Mouse (Mus musculus) C2C12 (cell line): ENCODE measurements around the gene Gria3. TPM values are rescaled to one million over a fixed set of nuclear protein-coding genes. Genes with fewer than 3 reads are reported as not detected.

Experiments used
- H3K27me3 ChIP-seq: one replicate; pipeline ENCODE4 v1.6.1; 2011; ENCODE audit not compliant: control insufficient read depth, insufficient read depth, insufficient read length
- H3K36me3 ChIP-seq: one replicate; pipeline ENCODE4 v1.6.1; 2011; ENCODE audit not compliant: control insufficient read depth, insufficient read depth
- H3K4me3 ChIP-seq: one replicate; pipeline ENCODE4 v1.5.1; 2011; ENCODE audit warnings: mild to moderate bottlenecking, control low read depth; ENCODE audit not compliant: poor library complexity, insufficient read depth, severe bottlenecking
- H3K79me2 ChIP-seq: one replicate; pipeline ENCODE4 v1.6.1; 2011; ENCODE audit not compliant: control insufficient read depth, insufficient read depth
- H3K79me3 ChIP-seq: one replicate; pipeline ENCODE4 v1.6.1; 2011; ENCODE audit warnings: low read depth, control low read depth
- H3ac ChIP-seq: one replicate; pipeline ENCODE3; 2011; ENCODE audit warnings: low read depth; ENCODE audit not compliant: control insufficient read depth, insufficient read length
- CEBPB ChIP-seq: IDR thresholded peaks from one replicate; pipeline ENCODE4 v1.6.1; 2011; ENCODE audit warnings: low read depth, mild to moderate bottlenecking, control low read depth, moderate library complexity
- CTCF ChIP-seq: IDR thresholded peaks from one replicate; pipeline ENCODE4 v1.5.1; 2011; ENCODE audit not compliant: control insufficient read depth, insufficient read depth, insufficient read length
- FOSL1 ChIP-seq: IDR thresholded peaks from one replicate; pipeline ENCODE4 v1.8.0; 2011; ENCODE audit warnings: mild to moderate bottlenecking, low read length; ENCODE audit not compliant: poor library complexity, insufficient read depth, severe bottlenecking
- MAX ChIP-seq: IDR thresholded peaks from one replicate; pipeline ENCODE4 v1.6.1; 2011; ENCODE audit warnings: mild to moderate bottlenecking, control low read depth
- MYOD1 ChIP-seq: IDR thresholded peaks from one replicate; pipeline ENCODE4 v1.6.1; 2011; ENCODE audit warnings: low read depth; ENCODE audit not compliant: control insufficient read depth, insufficient read length
- MYOG ChIP-seq: IDR thresholded peaks from one replicate; pipeline ENCODE4 v1.6.1; 2011; ENCODE audit not compliant: control insufficient read depth, insufficient read length; ENCODE audit errors: extremely low read depth
- USF1 ChIP-seq: IDR thresholded peaks from one replicate; pipeline ENCODE4 v1.6.1; 2011; ENCODE audit warnings: low read depth, mild to moderate bottlenecking, control low read depth, moderate library complexity
- microRNA-seq: library from miRNA; unstranded; fragments of <30 nt; microRNA quantifications from one replicate; pipeline ENCODE4, GENCODE M21; 2019; ENCODE audit warnings: borderline microRNAs expressed
- polyA plus RNA-seq: library from polyadenylated mRNA; unstranded; fragments of >200 nt; fragmentation: generic; extraction: Trizol; gene quantifications from one replicate; pipeline ENCODE4 v1.2.1, GENCODE M21; 2012; ENCODE audit warnings: missing spikeins

The Gria3 gene
- polyA plus RNA-seq, 1 experiment: not detected

- TF ChIP-seq MYOG (no peak), USF1 (no peak), CEBPB (no peak), MYOD1 (no peak), FOSL1 (no peak), MAX (no peak), CTCF (no peak)
Observed at GRCm38 (mm10) chrX:41618396-41618795, 217.7 kb downstream of the Gria3 start.

DNA sequence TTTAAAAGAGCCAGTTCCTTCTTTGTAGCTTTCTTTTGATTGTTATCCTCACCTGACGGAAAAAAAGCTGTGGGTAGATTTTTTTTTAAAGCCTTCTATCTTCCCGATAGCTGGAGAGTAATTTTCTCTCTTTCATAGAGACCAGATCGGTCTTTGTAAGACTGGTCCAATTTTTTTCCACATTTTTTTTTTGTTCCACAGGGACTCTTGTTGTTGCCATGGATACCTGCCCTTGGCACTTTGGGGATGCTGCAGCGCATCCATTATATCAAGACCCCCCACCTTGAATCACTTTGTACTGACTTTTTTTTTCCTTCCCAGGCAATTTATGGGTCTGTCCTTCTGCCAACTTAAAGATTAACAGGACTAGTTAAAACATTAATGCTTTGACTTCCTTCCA is 232.9 kb downstream of the Gria3 start:
- Histone ChIP-seq H3ac (no peak overlapping the region), H3K4me3 (no peak overlapping the region), H3K79me2 (no peaks in the 10 kb centered on the region), H3K79me3 (no peaks in the 10 kb centered on the region), H3K27me3 (no peaks in the 10 kb centered on the region), H3K36me3 (no peaks in the 10 kb centered on the region)
- no peak for TF ChIP-seq MYOG
- TF ChIP-seq CEBPB: no peak
- TF ChIP-seq MYOD1: no peak
- TF ChIP-seq CTCF: no peak
- no peak for TF ChIP-seq MAX
- no peak for TF ChIP-seq USF1
- no peak for TF ChIP-seq FOSL1

More at GRCm38 (mm10) chrX:41618396-41618795, 217.7 kb downstream of the Gria3 start:
- Histone ChIP-seq H3K4me3 (no peak overlapping the region), H3K79me3 (no peaks in the 10 kb centered on the region), H3K36me3 (no peaks in the 10 kb centered on the region), H3ac (no peak overlapping the region), H3K27me3 (no peaks in the 10 kb centered on the region), H3K79me2 (no peaks in the 10 kb centered on the region)

DNA sequence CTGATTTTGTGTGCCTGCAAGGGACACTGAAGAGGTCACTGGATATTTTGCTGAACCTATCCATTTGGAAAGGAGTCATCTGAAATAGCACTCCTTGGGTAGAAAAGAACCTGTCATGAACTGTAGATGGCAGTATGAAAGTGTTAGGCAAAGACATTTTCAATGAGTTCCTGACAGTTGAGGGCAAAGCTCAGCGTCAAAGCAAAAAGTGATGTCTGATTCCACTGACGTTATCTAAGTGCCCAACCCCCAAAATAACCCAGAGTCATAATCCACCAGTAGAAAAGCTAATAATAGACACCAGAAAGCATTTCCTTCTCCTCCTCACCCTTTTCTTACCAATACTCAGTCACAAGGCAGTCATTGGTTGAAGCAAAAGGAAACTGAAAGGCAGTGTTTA is 244.3 kb downstream of the Gria3 start:
- Histone ChIP-seq H3K36me3 (no peaks in the 10 kb centered on the region), H3K79me2 (no peaks in the 10 kb centered on the region), H3K27me3 (no peaks in the 10 kb centered on the region), H3K4me3 (no peak overlapping the region), H3ac (no peak overlapping the region), H3K79me3 (no peaks in the 10 kb centered on the region)
- TF ChIP-seq CEBPB (no peak), MAX (no peak), MYOD1 (no peak), USF1 (no peak), FOSL1 (no peak), MYOG (no peak), CTCF (no peak)

DNA sequence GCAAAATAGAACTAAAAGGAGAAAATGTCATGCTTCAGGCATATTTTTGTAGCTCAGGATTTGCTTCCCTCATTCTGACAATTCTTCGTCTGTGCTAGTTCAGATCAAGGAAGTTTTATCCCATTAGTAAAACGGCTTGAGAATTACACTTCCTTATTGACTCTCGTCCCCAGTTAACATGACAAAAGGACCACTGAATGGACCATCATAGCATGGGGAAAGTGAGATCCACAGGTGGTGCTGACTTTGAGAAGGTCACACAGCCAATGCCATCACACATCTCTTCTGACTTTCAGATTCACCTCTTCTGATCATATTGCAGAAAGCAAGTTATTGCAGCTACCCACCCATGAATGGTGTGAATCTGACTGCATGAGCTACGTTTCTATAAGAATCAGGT is 257.1 kb downstream of the Gria3 start:
- no peak for TF ChIP-seq CEBPB
- TF ChIP-seq MYOG: no peak
- TF ChIP-seq CTCF: no peak
- no peak for TF ChIP-seq MAX
- no peak for TF ChIP-seq MYOD1
- TF ChIP-seq USF1: no peak
- no peaks in the 10 kb centered on the region for H3K36me3 ChIP-seq
- H3K4me3 ChIP-seq: no peak overlapping the region
- H3ac ChIP-seq: no peak overlapping the region
- no peaks in the 10 kb centered on the region for H3K79me3 ChIP-seq
- H3K79me2 ChIP-seq: no peaks in the 10 kb centered on the region
- H3K27me3 ChIP-seq: no peaks in the 10 kb centered on the region

GRCm38 (mm10) chrX:41688869-41689268 is 288.2 kb downstream of the Gria3 start:
- Histone ChIP-seq H3K27me3 (no peaks in the 10 kb centered on the region), H3K36me3 (no peaks in the 10 kb centered on the region)
- TF ChIP-seq CEBPB: no peak
- no peak for TF ChIP-seq FOSL1
- no peak for TF ChIP-seq MYOD1
- TF ChIP-seq USF1: no peak
- no peak for TF ChIP-seq MYOG
- no peak for TF ChIP-seq CTCF
- TF ChIP-seq MAX: no peak

DNA sequence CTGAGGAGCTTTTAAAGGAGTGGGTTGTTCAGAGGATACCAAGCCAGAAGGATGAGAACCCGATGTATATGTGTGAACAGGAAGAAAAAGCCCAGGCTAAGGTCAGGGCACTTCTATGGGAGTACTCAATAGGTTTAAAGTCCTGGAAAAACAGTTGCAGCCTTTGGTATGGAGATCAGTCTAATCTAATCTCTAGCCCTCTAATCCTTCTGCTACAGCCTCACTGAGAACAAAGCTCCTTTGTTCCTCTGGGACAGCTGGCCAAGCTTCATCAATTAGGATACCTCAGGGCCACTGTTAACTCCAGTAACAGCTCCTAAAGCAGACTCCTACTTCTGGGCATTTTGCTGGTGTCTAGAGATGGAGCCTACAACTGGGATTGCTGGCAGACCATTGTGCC is 291.4 kb downstream of the Gria3 start:
- no peaks in the 10 kb centered on the region for H3K36me3 ChIP-seq
- H3K79me2 ChIP-seq: no peaks in the 10 kb centered on the region
- H3K4me3 ChIP-seq: no peak overlapping the region
- TF ChIP-seq CEBPB (no peak), MYOG (no peak), MAX (no peak), USF1 (no peak), MYOD1 (no peak), FOSL1 (no peak), CTCF (no peak)
- H3K27me3 ChIP-seq: no peaks in the 10 kb centered on the region
- no peaks in the 10 kb centered on the region for H3K79me3 ChIP-seq
- H3ac ChIP-seq: no peak overlapping the region

More at GRCm38 (mm10) chrX:41688869-41689268, 288.2 kb downstream of the Gria3 start:
- no peak overlapping the region for H3K4me3 ChIP-seq
- H3K79me3 ChIP-seq: no peaks in the 10 kb centered on the region
- H3ac ChIP-seq: no peak overlapping the region
- no peaks in the 10 kb centered on the region for H3K79me2 ChIP-seq

Small RNA genes within 50 kb of the gene (microRNA-seq; reads per million reads assigned to microRNA genes)
- gene Gm22413: not detected
